Mouse (Mus musculus): ENCODE data around the gene H2al3. TPM values are rescaled to one million over a fixed set of nuclear protein-coding genes. Genes with fewer than 3 reads are reported as not detected.

The H2al3 gene
- total RNA-seq (2014; fragmentation: Nextera tagmentation) (5.9 TPM in 1 of 2 replicates, not detected in the other), total RNA-seq (2017) (0.29 TPM in 1 of 2 replicates, not detected in the other), polyA plus RNA-seq (2012) (not detected in 2 replicates)

- H3K27me3 ChIP-seq (ENCODE audit: insufficient read depth, low read length): no peaks in the 10 kb centered on the region
- ATAC-seq (ENCODE audit: extremely low read depth, insufficient number of reproducible peaks, low FRiP score, poor library complexity, severe bottlenecking) (no peak), DNase-seq (ENCODE audit: low spot score) (no peak)
- H3K4me3 ChIP-seq (ENCODE audit: low read depth, low read length): no peak within 1 kb of the TSS
- no peaks in the 10 kb centered on the region for H3K4me1 ChIP-seq (ENCODE audit: insufficient read depth, low read depth, low read length)
- H3K9me3 ChIP-seq (replicated peaks): no peaks in the 10 kb centered on the region
- H3K36me3 ChIP-seq (replicated peaks): peaks cover 14% of the 10 kb centered on the region
- no peak for TF ChIP-seq POLR2AphosphoS5 (IDR thresholded peaks at IDR 0.05; ENCODE audit: insufficient replicate concordance, low read depth, low read length)
- TF ChIP-seq TAL1 (conservative IDR thresholded peaks at IDR 0.05; ENCODE audit: low read depth, low read length): no peak
- TF ChIP-seq CTCF (IDR thresholded peaks at IDR 0.05; ENCODE audit: low read depth, low read length): no peak
- TF ChIP-seq GATA1 (IDR thresholded peaks at IDR 0.05; ENCODE audit: borderline replicate concordance, low read length): no peak
- no peak for TF ChIP-seq GATA2 (IDR thresholded peaks at IDR 0.05; ENCODE audit: borderline replicate concordance, low read depth, low read length)
Observed at GRCm38 (mm10) chrX:9849403-9849802, at the start of gene H2al3. Gene H2al3, plus strand, starts transcription at chrX:9849703.

GRCm38 (mm10) chrX:9810101-9810500 lies 39.4 kb upstream of the H2al3 start:
- ATAC-seq (ENCODE audit: extremely low read depth, insufficient number of reproducible peaks, low FRiP score, poor library complexity, severe bottlenecking) (no peak), DNase-seq (ENCODE audit: low spot score) (no peak)
- no peak for TF ChIP-seq GATA1 (IDR thresholded peaks at IDR 0.05; ENCODE audit: borderline replicate concordance, low read length)
- Histone ChIP-seq H3K4me3 (ENCODE audit: low read depth, low read length) (no peak overlapping the region), H3K9me3 (replicated peaks) (no peaks in the 10 kb centered on the region), H3K4me1 (ENCODE audit: insufficient read depth, low read depth, low read length) (no peaks in the 10 kb centered on the region), H3K27me3 (ENCODE audit: insufficient read depth, low read length) (no peaks in the 10 kb centered on the region), H3K36me3 (replicated peaks) (peaks cover 9% of the 10 kb centered on the region)

- H3K4me3 ChIP-seq (ENCODE audit: low read depth, low read length): no peak overlapping the region
- no peaks in the 10 kb centered on the region for H3K4me1 ChIP-seq (ENCODE audit: insufficient read depth, low read depth, low read length)
- no peak for ATAC-seq (ENCODE audit: extremely low read depth, insufficient number of reproducible peaks, low FRiP score, poor library complexity, severe bottlenecking)
- no peaks in the 10 kb centered on the region for H3K27me3 ChIP-seq (ENCODE audit: insufficient read depth, low read length)
- H3K9me3 ChIP-seq (replicated peaks): no peaks in the 10 kb centered on the region
- H3K36me3 ChIP-seq (replicated peaks): peaks cover 6% of the 10 kb centered on the region
- TF ChIP-seq TAL1 (conservative IDR thresholded peaks at IDR 0.05; ENCODE audit: low read depth, low read length) (no peak), GATA2 (IDR thresholded peaks at IDR 0.05; ENCODE audit: borderline replicate concordance, low read depth, low read length) (no peak), CTCF (IDR thresholded peaks at IDR 0.05; ENCODE audit: low read depth, low read length) (no peak), POLR2AphosphoS5 (IDR thresholded peaks at IDR 0.05; ENCODE audit: insufficient replicate concordance, low read depth, low read length) (no peak), GATA1 (IDR thresholded peaks at IDR 0.05; ENCODE audit: borderline replicate concordance, low read length) (no peak)
- no peak for DNase-seq (ENCODE audit: low spot score)
Observed at GRCm38 (mm10) chrX:9812469-9812868, 37.0 kb upstream of the H2al3 start.

GRCm38 (mm10) chrX:9834779-9835178 lies 14.7 kb upstream of the H2al3 start:
- Histone ChIP-seq H3K36me3 (replicated peaks) (peaks cover 2% of the 10 kb centered on the region), H3K4me1 (ENCODE audit: insufficient read depth, low read depth, low read length) (peaks cover 5% of the 10 kb centered on the region; the same call in 1 of the 2 replicates), H3K9me3 (replicated peaks) (no peaks in the 10 kb centered on the region), H3K4me3 (ENCODE audit: low read depth, low read length) (no peak overlapping the region), H3K27me3 (ENCODE audit: insufficient read depth, low read length) (no peaks in the 10 kb centered on the region)
- DNase-seq (ENCODE audit: low spot score) (no peak), ATAC-seq (ENCODE audit: extremely low read depth, insufficient number of reproducible peaks, low FRiP score, poor library complexity, severe bottlenecking) (no peak)
- TF ChIP-seq TAL1 (conservative IDR thresholded peaks at IDR 0.05; ENCODE audit: low read depth, low read length) (no peak), POLR2AphosphoS5 (IDR thresholded peaks at IDR 0.05; ENCODE audit: insufficient replicate concordance, low read depth, low read length) (no peak), GATA1 (IDR thresholded peaks at IDR 0.05; ENCODE audit: borderline replicate concordance, low read length) (no peak), CTCF (IDR thresholded peaks at IDR 0.05; ENCODE audit: low read depth, low read length) (no peak), GATA2 (IDR thresholded peaks at IDR 0.05; ENCODE audit: borderline replicate concordance, low read depth, low read length) (no peak)

GRCm38 (mm10) chrX:9846628-9847027 lies 2.9 kb upstream of the H2al3 start, which contains the start of gene Hypm:
Gene Hypm, plus strand, starts transcription at chrX:9846928.
- Histone ChIP-seq H3K9me3 (replicated peaks) (no peaks in the 10 kb centered on the region), H3K36me3 (replicated peaks) (peaks cover 22% of the 10 kb centered on the region), H3K4me1 (ENCODE audit: insufficient read depth, low read depth, low read length) (no peaks in the 10 kb centered on the region), H3K27me3 (ENCODE audit: insufficient read depth, low read length) (no peaks in the 10 kb centered on the region), H3K4me3 (ENCODE audit: low read depth, low read length) (no peak within 1 kb of the TSS)
- DNase-seq (ENCODE audit: low spot score) (no peak), ATAC-seq (ENCODE audit: extremely low read depth, insufficient number of reproducible peaks, low FRiP score, poor library complexity, severe bottlenecking) (no peak)
- no peak for TF ChIP-seq TAL1 (conservative IDR thresholded peaks at IDR 0.05; ENCODE audit: low read depth, low read length)
- TF ChIP-seq POLR2AphosphoS5 (IDR thresholded peaks at IDR 0.05; ENCODE audit: insufficient replicate concordance, low read depth, low read length): no peak
- no peak for TF ChIP-seq CTCF (IDR thresholded peaks at IDR 0.05; ENCODE audit: low read depth, low read length)

GRCm38 (mm10) chrX:9861859-9862258 lies 12.4 kb downstream of the H2al3 start:
- TF ChIP-seq CTCF (IDR thresholded peaks at IDR 0.05; ENCODE audit: low read depth, low read length) (no peak), POLR2AphosphoS5 (IDR thresholded peaks at IDR 0.05; ENCODE audit: insufficient replicate concordance, low read depth, low read length) (no peak), TAL1 (conservative IDR thresholded peaks at IDR 0.05; ENCODE audit: low read depth, low read length) (no peak), GATA2 (IDR thresholded peaks at IDR 0.05; ENCODE audit: borderline replicate concordance, low read depth, low read length) (no peak), GATA1 (IDR thresholded peaks at IDR 0.05; ENCODE audit: borderline replicate concordance, low read length) (no peak)
- ATAC-seq (ENCODE audit: extremely low read depth, insufficient number of reproducible peaks, low FRiP score, poor library complexity, severe bottlenecking) (no peak), DNase-seq (ENCODE audit: low spot score) (no peak)
- no peaks in the 10 kb centered on the region for H3K4me1 ChIP-seq (ENCODE audit: insufficient read depth, low read depth, low read length)
- no peaks in the 10 kb centered on the region for H3K9me3 ChIP-seq (replicated peaks)
- H3K27me3 ChIP-seq (ENCODE audit: insufficient read depth, low read length): no peaks in the 10 kb centered on the region
- H3K36me3 ChIP-seq (replicated peaks): peaks cover 4% of the 10 kb centered on the region
- H3K4me3 ChIP-seq (ENCODE audit: low read depth, low read length): no peak overlapping the region

- Histone ChIP-seq H3K4me3 (ENCODE audit: low read depth, low read length) (no peak overlapping the region), H3K9me3 (replicated peaks) (no peaks in the 10 kb centered on the region), H3K27me3 (ENCODE audit: insufficient read depth, low read length) (no peaks in the 10 kb centered on the region), H3K36me3 (replicated peaks) (peaks cover 2% of the 10 kb centered on the region), H3K4me1 (ENCODE audit: insufficient read depth, low read depth, low read length) (no peaks in the 10 kb centered on the region)
- TF ChIP-seq GATA2 (IDR thresholded peaks at IDR 0.05; ENCODE audit: borderline replicate concordance, low read depth, low read length) (no peak), GATA1 (IDR thresholded peaks at IDR 0.05; ENCODE audit: borderline replicate concordance, low read length) (no peak), TAL1 (conservative IDR thresholded peaks at IDR 0.05; ENCODE audit: low read depth, low read length) (no peak), POLR2AphosphoS5 (IDR thresholded peaks at IDR 0.05; ENCODE audit: insufficient replicate concordance, low read depth, low read length) (no peak), CTCF (IDR thresholded peaks at IDR 0.05; ENCODE audit: low read depth, low read length) (no peak)
- ATAC-seq (ENCODE audit: extremely low read depth, insufficient number of reproducible peaks, low FRiP score, poor library complexity, severe bottlenecking): no peak
- no peak for DNase-seq (ENCODE audit: low spot score)
Observed at GRCm38 (mm10) chrX:9875519-9875918, 26.0 kb downstream of the H2al3 start.
